Mouse (Mus musculus): Measurements from ENCODE around the gene Gpalpp1. TPM values are rescaled to one million over a fixed set of nuclear protein-coding genes. Genes with fewer than 3 reads are reported as not detected.

Gpalpp1 gene
- polyA plus RNA-seq, 1 experiment: 30.5 TPM

- TF ChIP-seq POLR2A (IDR thresholded peaks at IDR 0.05; ENCODE audit: insufficient read depth, low read length): no peak
- TF ChIP-seq EP300 (IDR thresholded peaks at IDR 0.05; ENCODE audit: insufficient read depth, low read depth, low read length): no peak
- TF ChIP-seq CTCF (IDR thresholded peaks at IDR 0.05; ENCODE audit: low read depth, low read length): no peak
- Histone ChIP-seq H3K27ac (ENCODE audit: insufficient read depth, low read length) (no peak overlapping the region), H3K4me3 (ENCODE audit: low read depth, low read length) (no peak overlapping the region), H3K36me3 (ENCODE audit: control insufficient read depth, insufficient read depth, low read length, poor library complexity, severe bottlenecking) (no peaks in the 10 kb centered on the region), H3K27me3 (ENCODE audit: control insufficient read depth, insufficient read depth, low read length, poor library complexity, severe bottlenecking) (no peaks in the 10 kb centered on the region), H3K4me1 (ENCODE audit: control insufficient read depth, insufficient read depth, low read length) (peaks cover 4% of the 10 kb centered on the region), H3K9ac (ENCODE audit: low read depth, poor library complexity, severe bottlenecking) (no peak overlapping the region), H3K9me3 (replicated peaks; ENCODE audit: control insufficient read depth, insufficient read depth, low read length, poor library complexity, severe bottlenecking) (no peaks in the 10 kb centered on the region)
Observed at GRCm38 (mm10) chr14:76075721-76076120, 34.8 kb downstream of the Gpalpp1 start.

DNA sequence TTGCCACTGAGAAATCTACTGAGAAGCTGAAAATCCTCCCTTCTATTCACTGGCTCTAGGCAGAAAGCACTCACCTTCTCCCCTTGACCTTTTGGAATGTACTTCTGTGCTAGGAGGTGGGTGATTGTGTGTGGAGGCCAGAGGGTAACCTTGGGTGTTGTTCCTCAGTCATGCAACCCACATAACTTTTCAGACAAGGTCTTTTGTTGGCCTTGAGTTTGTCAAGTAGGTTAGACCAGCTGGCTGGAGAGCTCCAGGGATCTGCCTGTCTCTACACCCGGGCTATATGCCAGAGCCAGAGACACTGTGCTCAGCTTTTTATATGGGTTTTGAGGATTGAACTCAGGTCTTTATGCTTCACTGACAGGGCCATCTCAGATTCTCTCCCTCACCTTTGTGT is 36.4 kb downstream of the Gpalpp1 start:
- no peak for TF ChIP-seq CTCF (IDR thresholded peaks at IDR 0.05; ENCODE audit: low read depth, low read length)
- TF ChIP-seq EP300 (IDR thresholded peaks at IDR 0.05; ENCODE audit: insufficient read depth, low read depth, low read length): no peak
- no peak for TF ChIP-seq POLR2A (IDR thresholded peaks at IDR 0.05; ENCODE audit: insufficient read depth, low read length)
- H3K9ac ChIP-seq (ENCODE audit: low read depth, poor library complexity, severe bottlenecking): no peak overlapping the region
- no peaks in the 10 kb centered on the region for H3K9me3 ChIP-seq (replicated peaks; ENCODE audit: control insufficient read depth, insufficient read depth, low read length, poor library complexity, severe bottlenecking)
- H3K4me1 ChIP-seq (ENCODE audit: control insufficient read depth, insufficient read depth, low read length): peaks cover 4% of the 10 kb centered on the region
- H3K27ac ChIP-seq (ENCODE audit: insufficient read depth, low read length): no peak overlapping the region
- H3K4me3 ChIP-seq (ENCODE audit: low read depth, low read length): no peak overlapping the region
- no peaks in the 10 kb centered on the region for H3K36me3 ChIP-seq (ENCODE audit: control insufficient read depth, insufficient read depth, low read length, poor library complexity, severe bottlenecking)
- no peaks in the 10 kb centered on the region for H3K27me3 ChIP-seq (ENCODE audit: control insufficient read depth, insufficient read depth, low read length, poor library complexity, severe bottlenecking)

DNA sequence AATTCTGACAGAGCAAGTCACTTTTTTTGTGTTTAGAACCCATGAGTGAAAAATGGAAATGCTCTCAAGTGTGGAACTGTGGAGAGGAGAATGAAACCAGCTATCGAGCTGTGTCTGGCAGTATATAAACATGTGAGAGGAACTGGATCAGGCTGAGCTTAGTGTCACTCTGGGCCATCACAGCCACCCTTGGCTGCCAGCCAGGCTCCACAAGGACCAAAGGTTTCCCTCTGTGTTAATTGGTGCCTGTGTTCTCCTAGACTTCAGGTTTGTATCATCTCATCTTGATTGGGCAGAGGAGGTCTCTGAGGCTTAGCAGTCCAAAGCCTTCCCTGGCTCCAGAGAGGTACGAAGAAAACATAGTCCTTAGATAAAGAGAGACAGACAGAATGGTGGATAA is 37.9 kb downstream of the Gpalpp1 start:
- H3K9me3 ChIP-seq (replicated peaks; ENCODE audit: control insufficient read depth, insufficient read depth, low read length, poor library complexity, severe bottlenecking): no peaks in the 10 kb centered on the region

GRCm38 (mm10) chr14:76069296-76069695 is 41.3 kb downstream of the Gpalpp1 start:
- no peaks in the 10 kb centered on the region for H3K36me3 ChIP-seq (ENCODE audit: control insufficient read depth, insufficient read depth, low read length, poor library complexity, severe bottlenecking)
- H3K4me1 ChIP-seq (ENCODE audit: control insufficient read depth, insufficient read depth, low read length): no peaks in the 10 kb centered on the region
- TF ChIP-seq EP300 (IDR thresholded peaks at IDR 0.05; ENCODE audit: insufficient read depth, low read depth, low read length): no peak
- no peak overlapping the region for H3K4me3 ChIP-seq (ENCODE audit: low read depth, low read length)
- H3K9me3 ChIP-seq (replicated peaks; ENCODE audit: control insufficient read depth, insufficient read depth, low read length, poor library complexity, severe bottlenecking): no peaks in the 10 kb centered on the region
- H3K27ac ChIP-seq (ENCODE audit: insufficient read depth, low read length): no peak overlapping the region
- H3K27me3 ChIP-seq (ENCODE audit: control insufficient read depth, insufficient read depth, low read length, poor library complexity, severe bottlenecking): no peaks in the 10 kb centered on the region
- H3K9ac ChIP-seq (ENCODE audit: low read depth, poor library complexity, severe bottlenecking): no peak overlapping the region

More for the DNA sequence above, 37.9 kb downstream of the Gpalpp1 start:
- no peak overlapping the region for H3K4me3 ChIP-seq (ENCODE audit: low read depth, low read length)
- H3K9ac ChIP-seq (ENCODE audit: low read depth, poor library complexity, severe bottlenecking): no peak overlapping the region
- no peak for TF ChIP-seq POLR2A (IDR thresholded peaks at IDR 0.05; ENCODE audit: insufficient read depth, low read length)
- TF ChIP-seq EP300 (IDR thresholded peaks at IDR 0.05; ENCODE audit: insufficient read depth, low read depth, low read length): no peak
- no peak for TF ChIP-seq CTCF (IDR thresholded peaks at IDR 0.05; ENCODE audit: low read depth, low read length)
- no peak overlapping the region for H3K27ac ChIP-seq (ENCODE audit: insufficient read depth, low read length)
- no peaks in the 10 kb centered on the region for H3K4me1 ChIP-seq (ENCODE audit: control insufficient read depth, insufficient read depth, low read length)
- H3K36me3 ChIP-seq (ENCODE audit: control insufficient read depth, insufficient read depth, low read length, poor library complexity, severe bottlenecking): no peaks in the 10 kb centered on the region
- H3K27me3 ChIP-seq (ENCODE audit: control insufficient read depth, insufficient read depth, low read length, poor library complexity, severe bottlenecking): no peaks in the 10 kb centered on the region

- Histone ChIP-seq H3K27me3 (ENCODE audit: control insufficient read depth, insufficient read depth, low read length, poor library complexity, severe bottlenecking) (no peaks in the 10 kb centered on the region), H3K9ac (ENCODE audit: low read depth, poor library complexity, severe bottlenecking) (no peak overlapping the region), H3K4me1 (ENCODE audit: control insufficient read depth, insufficient read depth, low read length) (no peaks in the 10 kb centered on the region), H3K36me3 (ENCODE audit: control insufficient read depth, insufficient read depth, low read length, poor library complexity, severe bottlenecking) (no peaks in the 10 kb centered on the region), H3K9me3 (replicated peaks; ENCODE audit: control insufficient read depth, insufficient read depth, low read length, poor library complexity, severe bottlenecking) (no peaks in the 10 kb centered on the region), H3K27ac (ENCODE audit: insufficient read depth, low read length) (no peak overlapping the region), H3K4me3 (ENCODE audit: low read depth, low read length) (no peak overlapping the region)
- no peak for TF ChIP-seq EP300 (IDR thresholded peaks at IDR 0.05; ENCODE audit: insufficient read depth, low read depth, low read length)
- TF ChIP-seq CTCF (IDR thresholded peaks at IDR 0.05; ENCODE audit: low read depth, low read length): no peak
- no peak for TF ChIP-seq POLR2A (IDR thresholded peaks at IDR 0.05; ENCODE audit: insufficient read depth, low read length)
Observed at GRCm38 (mm10) chr14:76068296-76068695, 42.3 kb downstream of the Gpalpp1 start.

- H3K9ac ChIP-seq (ENCODE audit: low read depth, poor library complexity, severe bottlenecking): no peak overlapping the region
- H3K27me3 ChIP-seq (ENCODE audit: control insufficient read depth, insufficient read depth, low read length, poor library complexity, severe bottlenecking): no peaks in the 10 kb centered on the region
- no peaks in the 10 kb centered on the region for H3K4me1 ChIP-seq (ENCODE audit: control insufficient read depth, insufficient read depth, low read length)
- TF ChIP-seq CTCF (IDR thresholded peaks at IDR 0.05; ENCODE audit: low read depth, low read length) (no peak), EP300 (IDR thresholded peaks at IDR 0.05; ENCODE audit: insufficient read depth, low read depth, low read length) (no peak), POLR2A (IDR thresholded peaks at IDR 0.05; ENCODE audit: insufficient read depth, low read length) (no peak)
- H3K27ac ChIP-seq (ENCODE audit: insufficient read depth, low read length): no peak overlapping the region
- H3K9me3 ChIP-seq (replicated peaks; ENCODE audit: control insufficient read depth, insufficient read depth, low read length, poor library complexity, severe bottlenecking): no peaks in the 10 kb centered on the region
- no peak overlapping the region for H3K4me3 ChIP-seq (ENCODE audit: low read depth, low read length)
- no peaks in the 10 kb centered on the region for H3K36me3 ChIP-seq (ENCODE audit: control insufficient read depth, insufficient read depth, low read length, poor library complexity, severe bottlenecking)
Observed at GRCm38 (mm10) chr14:76067237-76067636, 43.3 kb downstream of the Gpalpp1 start.
